Mouse (Mus musculus) heart, embryonic 10.5 days (tissue): ENCODE results near the gene Il17ra. TPM values are rescaled to one million over a fixed set of nuclear protein-coding genes. Genes with fewer than 3 reads are reported as not detected.

Experiments used
- DNase-seq: peaks from one replicate; pipeline ENCODE4 v3.0.0-alpha.2; 2017; ENCODE audit warnings: low spot score
- H3K27ac ChIP-seq: fragments of 300-500 bp; sonication (generic); 2 replicates; pipeline ENCODE4 v1.5.1; 2016; ENCODE audit warnings: mild to moderate bottlenecking
- H3K27me3 ChIP-seq: fragments of 300-500 bp; sonication (generic); 2 replicates; pipeline ENCODE4 v1.6.1; 2016; ENCODE audit warnings: mild to moderate bottlenecking; ENCODE audit not compliant: poor library complexity, insufficient read depth, severe bottlenecking
- H3K36me3 ChIP-seq: fragments of 300-500 bp; sonication (generic); 2 replicates; pipeline ENCODE4 v1.6.1; 2016; ENCODE audit warnings: mild to moderate bottlenecking, moderate library complexity
- H3K4me1 ChIP-seq: fragments of 300-500 bp; sonication (generic); 2 replicates; pipeline ENCODE4 v1.6.1; 2016; ENCODE audit warnings: mild to moderate bottlenecking
- H3K4me3 ChIP-seq: fragments of 300-500 bp; sonication (generic); 2 replicates; pipeline ENCODE4 v1.5.1; 2016; ENCODE audit warnings: mild to moderate bottlenecking, moderate library complexity
- H3K9me3 ChIP-seq: fragments of 300-500 bp; sonication (generic); 2 replicates; pipeline ENCODE4 v1.6.1; 2016; ENCODE audit warnings: mild to moderate bottlenecking, moderate library complexity
- WGBS: fragments of 180-500 bp; shearing (Covaris S2); methylation state at CpG from one replicate; pipeline ENCODE4 v1.1.7; 2016; 5-methylcytosine and 5-hydroxymethylcytosine counted together
- polyA plus RNA-seq: library from polyadenylated mRNA; unstranded; fragments of >200 nt; fragmentation: Nextera tagmentation; extraction: Ambion mirVana; gene quantifications from 2 replicates; pipeline ENCODE4 v1.2.1, GENCODE M21; 2016

The Il17ra gene
- 4.6 and 6.5 TPM in 2 replicates for polyA plus RNA-seq

DNA sequence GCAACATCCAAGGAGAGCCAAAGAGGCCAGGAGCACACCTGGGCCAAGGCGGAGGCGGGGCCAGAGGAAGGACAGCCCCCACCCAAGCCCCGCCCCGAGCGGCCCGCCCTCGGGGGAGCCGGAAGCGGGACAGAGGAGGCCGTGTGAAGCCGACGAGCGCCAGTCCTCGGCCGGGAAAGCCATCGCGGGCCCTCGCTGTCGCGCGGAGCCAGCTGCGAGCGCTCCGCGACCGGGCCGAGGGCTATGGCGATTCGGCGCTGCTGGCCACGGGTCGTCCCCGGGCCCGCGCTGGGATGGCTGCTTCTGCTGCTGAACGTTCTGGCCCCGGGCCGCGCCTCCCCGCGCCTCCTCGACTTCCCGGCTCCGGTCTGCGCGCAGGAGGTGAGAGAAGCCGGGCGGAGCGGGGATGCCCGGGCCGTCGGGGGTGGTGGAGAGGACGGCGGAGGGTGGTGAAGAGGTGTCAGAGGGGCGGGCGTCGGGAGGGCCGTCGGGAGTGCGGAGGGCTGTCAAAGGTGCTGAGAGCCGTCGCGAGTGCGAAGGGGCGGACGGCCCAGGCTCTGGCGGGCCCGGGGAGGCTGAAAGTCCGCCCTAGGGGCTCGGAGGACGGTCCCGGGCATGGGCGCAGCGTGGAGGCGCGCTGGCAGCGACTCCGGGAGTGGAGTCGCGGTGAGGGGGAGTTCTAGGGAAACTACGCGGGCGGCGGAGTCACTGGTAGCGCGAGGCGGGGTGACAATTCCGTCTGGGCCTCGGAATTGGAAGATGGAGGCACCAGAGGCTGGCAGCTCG is at the start of gene Il17ra:
TSS of gene Il17ra (plus strand) at position 162 of the 786 bp plus-strand sequence.
- DNase-seq, result peak; percentile 89
- peaks cover 58% of the 10 kb centered on the region for H3K27me3 ChIP-seq
- no peaks in the 10 kb centered on the region for H3K9me3 ChIP-seq
- under 1% methylated on average over 90 of the region's 90 CpGs for WGBS
- H3K36me3 ChIP-seq, result no peaks in the 10 kb centered on the region
- H3K4me1 ChIP-seq, result peaks cover 16% of the 10 kb centered on the region
- H3K4me3 ChIP-seq, result peak within 1 kb of the TSS; percentile 76
- peak within 1 kb of the TSS; percentile 82 for H3K27ac ChIP-seq

DNA sequence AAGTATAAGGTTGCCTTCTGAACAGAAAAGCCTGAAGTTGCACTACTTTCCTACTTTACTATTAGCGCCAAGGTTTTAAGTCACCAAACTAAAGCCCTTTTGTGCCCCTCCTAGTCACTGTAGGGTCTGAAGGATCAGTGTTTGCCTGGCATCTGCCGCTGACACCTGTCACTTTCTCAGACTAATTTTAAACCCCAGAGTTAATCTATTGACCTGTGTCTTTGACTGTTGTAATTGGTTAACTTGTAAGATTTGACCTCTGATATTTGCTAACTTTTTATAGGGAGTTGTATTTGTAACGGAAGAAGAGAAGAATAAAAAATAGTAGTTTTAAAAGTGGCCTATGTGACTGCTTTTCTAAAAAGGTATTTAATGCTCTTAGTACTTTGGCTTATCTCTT is 24.9 kb upstream of the Il17ra start:
- Histone ChIP-seq H3K9me3 (no peaks in the 10 kb centered on the region), H3K36me3 (peaks cover 72% of the 10 kb centered on the region), H3K4me3 (no peak overlapping the region), H3K27ac (no peak overlapping the region), H3K27me3 (no peaks in the 10 kb centered on the region), H3K4me1 (no peaks in the 10 kb centered on the region)
- DNase-seq, result no peak
- 89% methylated on average over 3 of the region's 3 CpGs for WGBS

DNA sequence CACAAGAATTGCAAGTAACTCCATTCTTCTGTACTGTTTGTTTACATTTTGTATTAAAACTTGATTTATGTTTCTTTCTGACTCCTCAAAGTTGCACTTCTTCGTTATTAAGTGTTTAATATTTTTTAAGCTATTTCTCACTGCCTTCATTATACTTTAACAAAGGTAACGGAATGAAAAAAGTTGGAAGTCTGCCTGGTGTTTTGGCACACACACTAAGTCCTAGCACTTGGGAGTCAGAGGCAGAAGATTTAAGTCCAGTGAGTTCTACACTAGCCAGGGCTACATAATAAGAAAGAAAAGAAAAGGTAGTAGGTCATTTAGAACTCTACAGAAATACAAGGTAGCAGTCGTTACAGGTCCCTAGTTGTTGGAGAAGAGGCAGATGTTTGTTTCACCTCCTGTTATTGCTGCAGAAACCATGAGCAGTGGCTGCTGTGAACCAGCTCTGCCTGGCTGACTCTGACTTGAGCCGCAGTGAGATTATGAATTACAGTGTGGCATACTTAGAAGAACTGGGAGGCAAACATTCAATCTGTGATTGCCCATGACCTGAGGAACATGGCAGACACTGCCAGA is 20.8 kb upstream of the Il17ra start:
- no peak overlapping the region for H3K27ac ChIP-seq
- no peak overlapping the region for H3K4me3 ChIP-seq
- no peaks in the 10 kb centered on the region for H3K27me3 ChIP-seq
- WGBS, result 92% methylated on average over 4 of the region's 4 CpGs
- no peaks in the 10 kb centered on the region for H3K9me3 ChIP-seq
- no peak for DNase-seq
- H3K4me1 ChIP-seq, result no peaks in the 10 kb centered on the region
- peaks cover 53% of the 10 kb centered on the region for H3K36me3 ChIP-seq

DNA sequence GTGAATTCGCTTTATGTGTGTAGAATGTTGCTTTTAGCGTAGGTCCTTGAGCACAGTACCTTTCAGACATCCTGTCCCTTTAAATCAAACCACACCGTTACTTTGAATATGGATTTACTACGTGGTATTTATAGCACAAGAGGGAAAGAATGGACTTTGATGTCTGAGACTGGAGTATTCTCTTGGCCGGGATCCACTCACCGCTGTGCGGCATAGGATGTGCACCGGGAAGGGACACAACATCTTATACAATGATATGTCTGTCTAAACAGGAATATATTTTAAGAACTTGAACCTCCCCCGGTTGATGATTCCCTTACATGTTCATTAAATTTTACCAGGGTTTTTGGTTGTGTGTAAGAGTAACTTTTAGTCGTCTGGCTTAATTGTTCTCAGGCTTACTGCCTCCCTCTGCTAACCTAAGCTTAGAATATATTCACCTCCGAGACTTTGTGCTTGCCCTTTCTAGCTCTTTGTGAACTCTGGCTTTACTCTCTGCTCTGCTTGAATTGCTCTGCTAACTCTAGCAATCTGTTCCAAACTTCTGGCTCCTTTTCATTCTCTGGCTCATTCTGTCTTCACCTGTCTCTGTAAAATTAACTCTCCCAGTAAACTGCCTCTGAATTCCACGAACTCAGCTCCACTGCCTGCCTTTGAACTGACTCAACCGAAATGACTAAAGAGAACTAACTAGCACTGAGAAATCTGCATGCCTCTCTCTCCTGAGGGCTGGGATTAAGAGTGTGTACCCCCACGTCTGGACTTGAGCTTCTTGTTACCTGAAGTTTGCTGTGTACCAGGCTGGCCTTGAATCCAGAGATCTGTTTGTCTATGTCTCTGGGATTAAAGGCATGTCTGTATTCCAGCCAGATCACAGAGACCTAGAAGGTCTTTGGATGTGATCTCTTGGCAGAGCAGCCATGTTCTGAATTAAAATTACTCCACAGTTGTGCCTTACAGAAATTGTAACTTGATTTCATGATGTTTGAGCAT is 19.4 kb upstream of the Il17ra start:
- Histone ChIP-seq H3K9me3 (no peaks in the 10 kb centered on the region), H3K27ac (peak overlapping the region; percentile 25; the same call in 1 of the 2 replicates), H3K27me3 (no peaks in the 10 kb centered on the region), H3K36me3 (peaks cover 43% of the 10 kb centered on the region), H3K4me3 (no peak overlapping the region), H3K4me1 (no peaks in the 10 kb centered on the region)
- WGBS, result 72% methylated on average over 14 of the region's 14 CpGs
- no peak for DNase-seq

DNA sequence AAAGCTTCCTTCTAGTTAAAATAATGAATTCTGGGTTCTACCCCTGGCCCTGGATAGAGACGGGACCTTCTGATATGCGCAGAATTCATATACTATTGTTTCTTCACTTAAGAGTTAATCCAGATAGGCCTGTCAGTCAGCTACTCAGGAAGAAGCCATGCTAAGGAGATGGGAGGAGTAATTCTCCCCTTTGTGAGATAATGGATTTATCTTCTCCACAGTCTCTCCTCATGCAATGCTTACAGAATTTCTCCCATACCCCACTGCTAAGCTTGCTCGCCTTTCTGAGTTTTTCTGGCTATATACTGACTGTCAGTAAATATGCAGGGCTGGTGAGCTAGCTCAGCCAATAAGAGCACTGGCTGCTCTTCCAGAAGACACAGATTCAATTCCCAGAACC is 12.8 kb upstream of the Il17ra start:
- Histone ChIP-seq H3K36me3 (no peaks in the 10 kb centered on the region), H3K4me3 (no peak overlapping the region), H3K27me3 (no peaks in the 10 kb centered on the region), H3K4me1 (0 out of 2 replicates have a peak, but pooled peaks cover 4% of the 10 kb centered on the region), H3K27ac (no peak overlapping the region), H3K9me3 (no peaks in the 10 kb centered on the region)
- no peak for DNase-seq
- WGBS, result 75% methylated on average over 3 of the region's 3 CpGs

DNA sequence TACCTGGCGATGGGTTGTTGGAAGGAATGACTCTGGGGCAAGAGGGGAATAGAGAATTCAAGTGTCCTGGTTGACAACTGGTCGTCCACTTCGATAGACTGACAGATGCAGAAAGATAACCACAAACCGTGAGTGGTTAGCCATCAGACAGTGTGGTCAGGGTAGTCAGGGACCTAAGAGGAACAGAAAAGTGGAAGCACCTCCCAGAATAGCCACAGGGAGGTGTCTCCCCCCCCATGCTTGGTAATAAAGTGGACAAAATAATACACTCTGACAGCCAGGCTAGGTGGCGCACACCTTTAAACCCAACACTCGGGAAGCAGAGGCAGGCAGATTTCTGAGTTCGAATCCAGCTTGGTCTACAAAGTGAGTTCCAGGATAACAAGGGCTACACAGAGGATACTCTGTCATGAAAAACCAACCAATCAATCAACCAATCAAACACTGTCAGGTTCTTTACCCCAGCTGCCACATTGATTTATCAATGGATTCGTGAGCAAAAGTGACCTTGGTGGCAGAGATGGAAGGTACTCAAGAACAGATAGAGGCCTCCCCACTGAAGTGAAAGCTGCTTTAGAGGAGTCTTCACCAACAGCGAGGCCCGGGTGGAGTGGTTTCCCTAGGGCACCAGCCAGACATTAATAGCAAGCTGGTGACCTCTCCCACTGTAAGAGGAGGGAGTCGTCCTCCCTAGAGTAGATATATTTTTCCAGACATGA is 10.5 kb upstream of the Il17ra start:
- no peaks in the 10 kb centered on the region for H3K36me3 ChIP-seq
- no peaks in the 10 kb centered on the region for H3K9me3 ChIP-seq
- no peak for DNase-seq
- 0 out of 2 replicates have a peak, but pooled peaks cover 4% of the 10 kb centered on the region for H3K4me1 ChIP-seq
- H3K27ac ChIP-seq, result no peak overlapping the region
- no peak overlapping the region for H3K4me3 ChIP-seq
- WGBS, result 83% methylated on average over 11 of the region's 11 CpGs
- no peaks in the 10 kb centered on the region for H3K27me3 ChIP-seq

DNA sequence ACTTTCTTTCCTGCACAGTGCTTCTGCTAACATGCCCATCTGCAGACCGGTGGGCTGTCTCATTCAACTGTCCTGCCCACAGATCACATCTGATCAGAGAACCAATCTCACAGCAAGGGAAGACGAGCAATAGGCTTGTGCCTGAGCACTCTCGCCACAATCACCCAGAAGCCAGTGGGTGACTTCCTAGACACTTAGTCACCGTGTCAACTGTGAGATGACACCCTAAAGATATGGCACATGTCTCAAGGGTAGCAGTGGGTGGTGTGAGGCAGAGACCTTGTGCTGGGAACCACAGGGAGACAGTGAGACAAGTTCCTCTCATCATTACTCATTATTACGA is 10.0 kb upstream of the Il17ra start:
- H3K27ac ChIP-seq, result no peak overlapping the region
- no peaks in the 10 kb centered on the region for H3K27me3 ChIP-seq
- no peaks in the 10 kb centered on the region for H3K9me3 ChIP-seq
- H3K36me3 ChIP-seq, result no peaks in the 10 kb centered on the region
- no peak overlapping the region for H3K4me3 ChIP-seq
- 68% methylated on average over 5 of the region's 5 CpGs for WGBS
- H3K4me1 ChIP-seq, result 0 out of 2 replicates have a peak, but pooled peaks cover 4% of the 10 kb centered on the region
- DNase-seq, result no peak

DNA sequence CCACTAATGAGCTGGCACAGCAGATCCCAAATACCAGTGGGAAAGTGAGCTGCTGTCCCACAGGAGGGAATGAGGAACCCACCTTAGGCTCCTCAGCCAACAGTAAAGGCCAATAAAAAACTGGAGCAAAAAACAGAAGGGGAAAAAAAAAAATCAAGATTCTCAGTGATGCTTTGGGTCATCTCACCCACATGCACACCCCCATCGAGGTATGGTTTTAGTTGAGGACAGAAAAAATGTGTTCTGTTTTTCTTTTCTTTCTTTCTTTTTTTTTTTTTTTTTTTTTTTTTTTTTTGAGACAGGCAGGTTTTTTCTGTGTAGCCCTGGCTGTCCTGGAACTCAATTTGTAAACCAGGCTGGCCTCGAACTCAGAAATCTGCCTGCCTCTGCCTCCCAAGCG is 9.5 kb upstream of the Il17ra start:
- 0 out of 2 replicates have a peak, but pooled peaks cover 4% of the 10 kb centered on the region for H3K4me1 ChIP-seq
- H3K27me3 ChIP-seq, result 0 out of 2 replicates have a peak, but pooled peaks cover under 1% of the 10 kb centered on the region
- H3K4me3 ChIP-seq, result no peak overlapping the region
- WGBS, result 93% methylated on average over 3 of the region's 3 CpGs
- H3K9me3 ChIP-seq, result no peaks in the 10 kb centered on the region
- H3K36me3 ChIP-seq, result no peaks in the 10 kb centered on the region
- no peak overlapping the region for H3K27ac ChIP-seq
- no peak for DNase-seq

DNA sequence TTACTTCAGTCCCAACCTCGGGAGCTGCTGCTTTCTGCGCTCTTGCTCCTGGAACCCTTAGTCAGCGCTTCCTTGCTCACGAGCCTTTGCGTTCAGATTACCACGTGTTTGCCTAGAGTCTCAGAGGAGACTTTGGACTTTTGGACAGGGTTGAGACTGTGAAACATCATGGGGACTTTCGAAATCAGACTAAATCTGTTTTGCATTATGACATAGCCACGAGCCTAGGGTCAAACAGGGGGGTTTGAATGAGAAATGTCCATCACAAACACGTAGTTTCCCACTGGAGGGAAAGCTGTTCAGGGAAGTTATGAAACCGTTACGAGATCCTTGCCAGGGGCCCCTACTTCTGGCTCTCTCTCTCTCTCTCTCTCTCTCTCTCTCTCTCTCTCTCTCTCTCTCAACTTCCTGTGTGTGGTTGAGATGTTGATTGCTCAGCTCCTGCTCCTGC is 8.4 kb upstream of the Il17ra start:
- DNase-seq, result no peak
- Histone ChIP-seq H3K4me1 (0 out of 2 replicates have a peak, but pooled peaks cover 4% of the 10 kb centered on the region), H3K27ac (no peak overlapping the region), H3K9me3 (no peaks in the 10 kb centered on the region), H3K4me3 (no peak overlapping the region), H3K36me3 (no peaks in the 10 kb centered on the region), H3K27me3 (peaks cover 5% of the 10 kb centered on the region; the same call in 1 of the 2 replicates)
- 50% methylated on average over 11 of the region's 11 CpGs for WGBS

DNA sequence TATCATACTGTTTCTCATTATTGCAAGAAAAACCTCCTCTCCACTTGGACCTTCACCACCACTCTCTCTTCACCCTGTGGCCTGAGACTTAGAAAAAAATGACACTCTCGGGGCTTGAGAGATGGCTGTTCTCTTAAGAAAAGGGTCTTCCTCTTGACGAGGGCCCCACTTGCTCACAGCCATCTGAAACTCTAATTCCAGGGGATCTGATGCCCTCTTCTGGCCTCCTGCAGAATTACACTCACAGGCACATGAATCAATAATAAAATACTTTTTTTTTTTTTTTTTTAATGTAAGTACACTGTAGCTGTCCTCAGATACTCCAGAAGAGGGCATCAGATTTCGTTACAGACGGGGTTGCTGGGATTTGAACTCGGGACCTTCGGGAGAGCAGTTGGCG is 6.0 kb upstream of the Il17ra start:
- 0 out of 2 replicates have a peak, but pooled peaks cover 4% of the 10 kb centered on the region for H3K4me1 ChIP-seq
- H3K4me3 ChIP-seq, result no peak overlapping the region
- DNase-seq, result no peak
- H3K27ac ChIP-seq, result no peak overlapping the region
- WGBS, result 63% methylated on average over 7 of the region's 7 CpGs
- no peaks in the 10 kb centered on the region for H3K36me3 ChIP-seq
- peaks cover 24% of the 10 kb centered on the region for H3K27me3 ChIP-seq
- H3K9me3 ChIP-seq, result no peaks in the 10 kb centered on the region

DNA sequence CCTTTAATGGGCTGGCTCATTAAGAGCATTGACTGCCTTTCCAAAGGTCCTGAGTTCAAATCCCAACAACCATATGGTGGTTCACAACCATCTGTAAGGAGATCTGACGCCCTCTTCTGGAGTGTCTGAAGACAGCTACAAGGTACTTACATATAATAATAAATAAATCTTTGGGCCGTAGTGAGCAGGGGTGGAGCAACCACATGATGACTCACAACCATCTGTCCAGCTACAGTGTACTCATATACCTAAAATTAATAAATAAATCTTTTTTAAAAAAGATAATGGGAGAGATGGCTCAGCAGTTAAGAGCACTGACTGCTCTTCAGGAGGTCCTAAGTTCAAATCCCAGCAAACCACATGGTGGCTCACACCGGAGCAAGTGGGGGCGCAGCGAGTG is 5.3 kb upstream of the Il17ra start:
- WGBS, result 81% methylated on average over 5 of the region's 5 CpGs
- Histone ChIP-seq H3K27me3 (peaks cover 31% of the 10 kb centered on the region), H3K27ac (no peak overlapping the region), H3K36me3 (no peaks in the 10 kb centered on the region), H3K4me3 (no peak overlapping the region), H3K9me3 (no peaks in the 10 kb centered on the region), H3K4me1 (0 out of 2 replicates have a peak, but pooled peaks cover 4% of the 10 kb centered on the region)
- no peak for DNase-seq

DNA sequence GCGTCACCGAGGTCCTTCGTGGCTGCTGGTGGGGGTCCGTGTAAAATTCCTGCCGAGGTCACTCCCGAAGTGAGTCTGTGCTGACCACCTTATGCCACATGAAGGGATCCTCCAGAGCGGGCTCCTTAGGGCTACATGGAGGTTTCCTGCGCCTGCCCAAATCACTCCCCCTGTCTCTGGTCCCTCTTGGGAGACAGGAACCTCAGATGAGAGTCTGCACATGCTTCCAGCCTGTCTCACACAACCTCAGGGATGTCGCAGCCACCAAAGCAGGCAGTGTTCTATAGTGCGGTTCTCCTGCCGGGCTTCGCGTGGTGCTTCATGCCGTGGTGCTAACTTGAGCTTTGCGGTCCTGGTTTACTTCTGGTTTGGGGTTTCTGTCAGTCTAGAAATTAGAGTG is 1.8 kb upstream of the Il17ra start:
- H3K4me1 ChIP-seq, result peaks cover 16% of the 10 kb centered on the region
- H3K4me3 ChIP-seq, result no peak overlapping the region
- no peak overlapping the region for H3K27ac ChIP-seq
- H3K9me3 ChIP-seq, result no peaks in the 10 kb centered on the region
- H3K27me3 ChIP-seq, result peaks cover 58% of the 10 kb centered on the region
- WGBS, result 52% methylated on average over 15 of the region's 15 CpGs
- no peak for DNase-seq
- no peaks in the 10 kb centered on the region for H3K36me3 ChIP-seq
